Mouse (Mus musculus) gastrocnemius, postnatal 10 days (tissue): ENCODE measurements at regions not wholly inside any gene's neighbourhood (a gene's known extent, or its start where the extent isn't known, plus 50 kb on each side); places are given as distances from the start of the nearest gene placed in this dataset.

Source experiments
- DNase-seq: peaks from one replicate; pipeline ENCODE4 v3.0.0; 2021; ENCODE audit warnings: mixed read lengths

- no peak for DNase-seq
Observed at GRCm38 (mm10) chr12:96226446-96226845, 534.4 kb downstream of the Flrt2 start.

- no peak for DNase-seq
Observed at GRCm38 (mm10) chr12:96228714-96229113, 536.7 kb downstream of the Flrt2 start.

- DNase-seq: no peak
Observed at GRCm38 (mm10) chr12:96235510-96235909, 543.5 kb downstream of the Flrt2 start.

- no peak for DNase-seq
Observed at GRCm38 (mm10) chr12:96235996-96236525, 544.0 kb downstream of the Flrt2 start.

GRCm38 (mm10) chr12:96239642-96240041, 547.6 kb downstream of the Flrt2 start:
- no peak for DNase-seq

- no peak for DNase-seq
Observed at GRCm38 (mm10) chr12:96261978-96262377, 570.0 kb downstream of the Flrt2 start.

GRCm38 (mm10) chr12:96275894-96276293, 583.9 kb downstream of the Flrt2 start:
- DNase-seq: no peak

- DNase-seq: peak; percentile 75
Observed at GRCm38 (mm10) chr12:96311137-96311536, 619.1 kb downstream of the Flrt2 start.

GRCm38 (mm10) chr12:96323061-96323786, 631.2 kb downstream of the Flrt2 start:
- DNase-seq: no peak

- DNase-seq: no peak
Observed at GRCm38 (mm10) chr12:96351143-96351542, 659.1 kb downstream of the Flrt2 start.

- no peak for DNase-seq
Observed at GRCm38 (mm10) chr12:96378924-96379323, 686.9 kb downstream of the Flrt2 start.

- DNase-seq: no peak
Observed at GRCm38 (mm10) chr12:96419104-96419503, 727.1 kb downstream of the Flrt2 start.

- DNase-seq: no peak
Observed at GRCm38 (mm10) chr12:96419567-96419966, 727.5 kb downstream of the Flrt2 start.

GRCm38 (mm10) chr12:96427589-96427988, 735.6 kb downstream of the Flrt2 start:
- no peak for DNase-seq

GRCm38 (mm10) chr12:96442546-96442945, 750.5 kb downstream of the Flrt2 start:
- no peak for DNase-seq

- DNase-seq: no peak
Observed at GRCm38 (mm10) chr12:96453374-96453773, 761.3 kb downstream of the Flrt2 start.

GRCm38 (mm10) chr12:96476344-96476743, 784.3 kb downstream of the Flrt2 start:
- DNase-seq: no peak

GRCm38 (mm10) chr12:96488448-96488960, 796.5 kb downstream of the Flrt2 start:
- DNase-seq: no peak

GRCm38 (mm10) chr12:96509658-96510057, 817.6 kb downstream of the Flrt2 start:
- no peak for DNase-seq

- DNase-seq: no peak
Observed at GRCm38 (mm10) chr12:96558824-96559223, 866.8 kb downstream of the Flrt2 start.

GRCm38 (mm10) chr12:96594845-96595244, 902.8 kb downstream of the Flrt2 start:
- no peak for DNase-seq

- DNase-seq: no peak
Observed at GRCm38 (mm10) chr12:96615134-96615533, 923.1 kb downstream of the Flrt2 start.

- no peak for DNase-seq
Observed at GRCm38 (mm10) chr12:96615850-96616249, 923.8 kb downstream of the Flrt2 start.

- DNase-seq: no peak
Observed at GRCm38 (mm10) chr12:96617226-96617625, 925.2 kb downstream of the Flrt2 start.
